Mouse (Mus musculus): ENCODE data around the gene Nos1ap.

- TF ChIP-seq TAL1 (IDR thresholded peaks at IDR 0.05; ENCODE audit: low read length) (no peak), GATA1 (IDR thresholded peaks at IDR 0.05; ENCODE audit: low read length) (no peak)
Observed at GRCm38 (mm10) chr1:170556696-170557095, 33.0 kb downstream of the Nos1ap start.
